Mouse (Mus musculus) kidney, adult 8-10 months (tissue): ENCODE measurements around the gene Lgr4.
"Not testable (repeated sequence)": the region's sequence is repeated elsewhere in the genome, so short reads cannot be mapped to it uniquely, and the experiment has no call there.

Source experiments
- DNase-seq, 2 experiments: peaks; one replicate each; pipeline ENCODE4 v3.0.0; 2022

The Lgr4 gene

DNA sequence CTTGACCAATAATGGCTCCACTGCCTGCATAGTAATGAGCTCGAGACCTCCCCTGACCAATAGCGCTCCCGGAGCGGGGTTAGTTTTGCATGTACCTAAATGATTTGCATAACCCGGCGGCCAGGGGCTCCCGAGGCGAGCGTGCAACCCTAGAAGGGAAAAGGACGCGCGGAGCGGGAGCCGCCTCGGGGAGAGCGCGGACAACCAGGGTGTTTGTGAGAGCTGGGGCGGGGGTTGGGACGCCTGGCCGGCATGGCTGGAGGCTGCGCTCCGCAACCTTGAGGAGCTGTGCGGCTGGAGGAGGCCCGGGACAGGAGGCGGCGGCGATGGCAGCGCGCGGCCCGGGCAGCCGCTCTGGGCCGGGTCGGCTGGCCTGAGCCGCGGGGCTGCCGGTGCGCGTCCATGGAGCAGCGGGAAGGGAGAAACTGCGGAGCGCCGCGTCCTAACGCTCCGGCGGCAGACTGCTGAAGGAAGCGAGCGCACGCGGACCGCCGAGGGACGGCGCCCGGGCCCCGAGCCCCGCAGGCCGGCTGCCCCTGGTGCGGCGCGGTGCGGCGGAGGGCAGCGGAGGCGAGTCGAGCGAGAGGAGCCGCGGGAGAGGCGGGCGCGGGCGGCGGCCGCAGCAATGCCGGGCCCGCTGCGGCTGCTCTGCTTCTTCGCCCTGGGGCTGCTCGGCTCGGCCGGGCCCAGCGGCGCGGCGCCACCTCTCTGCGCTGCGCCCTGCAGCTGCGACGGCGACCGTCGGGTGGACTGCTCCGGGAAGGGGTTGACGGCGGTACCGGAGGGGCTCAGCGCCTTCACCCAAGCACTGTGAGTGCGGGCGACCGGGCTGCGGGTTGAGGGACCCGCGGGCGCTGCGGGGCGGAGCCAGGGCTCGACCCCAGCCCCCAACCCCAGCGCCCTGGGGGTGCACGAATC, at the start of gene Lgr4:
Lgr4 (plus strand) TSS at position 152 of the 918 bp plus-strand sequence.
- peak; percentile 97 to 99 for DNase-seq

DNA sequence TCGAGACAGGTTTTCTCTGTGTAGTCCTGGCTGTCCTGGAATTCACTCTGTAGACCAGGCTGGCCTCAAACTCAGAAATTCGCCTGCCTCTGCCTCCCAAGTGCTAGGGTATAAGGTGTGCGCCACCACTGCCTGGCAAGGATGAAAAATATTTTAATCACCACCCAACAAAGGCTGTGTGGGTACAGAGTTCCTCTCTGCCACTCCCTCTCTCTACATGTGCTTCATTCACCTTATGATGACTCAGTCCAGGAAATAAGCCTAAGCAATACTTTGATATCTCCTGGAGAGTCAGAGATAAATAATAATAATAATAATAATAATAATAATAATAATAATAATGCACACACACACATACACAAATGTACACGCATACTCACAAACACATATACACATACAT, 38.0 kb upstream of the Lgr4 start:
- DNase-seq: not testable (repeated sequence)

DNA sequence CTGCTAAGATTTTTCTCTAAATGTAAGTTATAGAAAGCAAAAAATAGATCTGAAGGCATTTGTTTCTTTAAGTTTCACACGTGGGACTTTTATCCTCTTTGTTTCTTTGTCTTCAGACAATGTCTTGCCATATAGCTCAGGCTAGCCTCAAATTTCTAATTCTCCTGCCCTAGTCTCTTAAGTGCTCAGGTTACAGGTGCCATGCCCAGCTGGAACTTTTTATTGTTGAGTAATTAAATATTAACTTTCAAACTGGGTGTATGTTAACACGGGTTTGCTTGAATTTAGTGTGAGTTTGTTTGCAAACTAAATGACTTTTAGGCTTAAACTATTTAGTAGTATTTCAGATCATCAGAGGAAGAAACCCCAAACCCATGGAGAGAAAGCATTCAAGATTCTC, 36.3 kb upstream of the Lgr4 start:
- DNase-seq: no peak

- no peak for DNase-seq
Measured at GRCm38 (mm10) chr2:109881625-109882024, 35.8 kb upstream of the Lgr4 start.

GRCm38 (mm10) chr2:109884106-109884505, 33.3 kb upstream of the Lgr4 start:
- no peak for DNase-seq

GRCm38 (mm10) chr2:109884507-109884906, 32.9 kb upstream of the Lgr4 start:
- DNase-seq: no peak

DNA sequence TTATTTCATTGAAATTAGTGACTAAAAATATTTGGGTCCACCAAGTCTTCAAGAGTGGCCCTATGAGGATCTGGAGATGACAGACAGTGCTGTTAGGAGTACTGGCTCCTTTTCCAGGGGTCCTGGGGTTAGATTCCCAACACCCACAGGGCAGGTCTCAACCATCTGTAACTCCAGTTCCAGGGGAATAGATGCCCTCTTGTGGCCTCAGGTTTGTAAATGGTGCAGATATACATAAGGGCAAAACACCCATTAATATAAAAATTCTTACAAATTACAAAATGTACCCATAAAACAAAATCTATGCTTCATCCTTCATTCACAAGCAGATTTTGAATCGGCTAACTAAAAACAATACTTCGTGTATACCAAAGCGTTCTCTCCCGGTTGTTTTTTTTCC, 27.4 kb upstream of the Lgr4 start:
- no peak for DNase-seq

- peak; percentile 94 for DNase-seq
Measured at GRCm38 (mm10) chr2:109890597-109890996, 26.9 kb upstream of the Lgr4 start, which contains the start of gene Lin7c. TSS of gene Lin7c (plus strand) at chr2:109890853.

GRCm38 (mm10) chr2:109891031-109891430, 26.4 kb upstream of the Lgr4 start:
- peak; percentile 26 to 39 for DNase-seq

DNA sequence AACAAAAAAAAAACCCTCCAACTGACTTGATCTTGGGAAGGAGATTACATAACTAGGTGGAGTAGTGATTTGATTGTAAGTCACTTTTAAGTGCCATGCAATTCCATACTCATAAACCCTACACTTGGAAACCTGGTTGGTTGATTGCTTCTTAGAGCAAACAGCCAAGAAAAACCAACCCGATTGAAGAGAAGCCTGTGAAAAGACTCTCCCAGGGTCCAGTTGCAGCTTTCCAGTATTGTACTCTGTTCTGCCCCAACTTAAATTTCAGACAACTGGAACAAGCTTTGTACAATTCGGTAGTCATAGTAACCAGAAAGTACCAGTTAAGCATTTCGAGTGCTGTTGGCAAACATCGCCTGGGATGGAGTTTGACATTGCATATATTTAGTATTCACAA, 26.0 kb upstream of the Lgr4 start:
- DNase-seq: no peak

GRCm38 (mm10) chr2:109896311-109896710, 21.1 kb upstream of the Lgr4 start:
- no peak for DNase-seq

GRCm38 (mm10) chr2:109902869-109903268, 14.6 kb upstream of the Lgr4 start:
- no peak for DNase-seq

GRCm38 (mm10) chr2:109904171-109904821, 13.2 kb upstream of the Lgr4 start:
- peak; percentile 87 to 92 for DNase-seq

DNA sequence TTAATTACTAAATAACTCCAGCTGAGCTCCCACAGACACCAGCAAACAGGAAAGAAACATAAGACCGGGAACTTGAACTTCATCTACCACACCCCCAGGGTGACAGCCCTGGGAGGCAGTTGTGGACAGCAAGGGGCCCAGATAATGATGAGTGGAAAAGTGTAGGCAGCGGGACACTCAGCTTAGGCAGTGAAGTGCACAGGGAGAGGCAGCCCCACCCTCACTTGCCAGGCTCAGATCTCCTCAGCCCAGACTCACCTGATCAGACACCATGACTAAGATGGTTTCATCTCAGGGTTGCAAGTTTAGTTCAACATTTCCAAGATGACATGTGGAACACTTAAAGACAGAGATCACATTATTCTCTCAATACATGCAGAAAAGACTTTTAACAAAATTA, 8.3 kb upstream of the Lgr4 start:
- no peak for DNase-seq

GRCm38 (mm10) chr2:109912216-109912615, 5.2 kb upstream of the Lgr4 start:
- DNase-seq: no peak

DNA sequence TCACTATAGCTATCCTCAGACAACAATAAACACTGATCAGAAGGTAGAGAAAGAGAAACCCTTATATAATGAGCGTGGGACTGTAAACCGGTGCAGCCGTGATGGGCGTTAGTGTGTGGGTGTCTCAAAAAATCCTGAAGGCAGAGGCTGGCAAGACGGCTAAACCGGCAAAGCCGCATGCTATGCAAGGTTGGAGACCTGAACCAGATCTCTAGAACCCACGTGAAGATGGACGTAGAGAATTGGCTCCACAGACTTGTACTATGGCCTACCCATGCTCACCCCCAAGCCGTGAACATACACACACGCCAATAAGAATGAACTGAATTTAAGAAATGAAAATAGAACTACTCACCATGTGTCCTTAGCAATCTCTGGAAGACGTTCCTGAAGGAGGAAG, 4.7 kb upstream of the Lgr4 start:
- DNase-seq: no peak

DNA sequence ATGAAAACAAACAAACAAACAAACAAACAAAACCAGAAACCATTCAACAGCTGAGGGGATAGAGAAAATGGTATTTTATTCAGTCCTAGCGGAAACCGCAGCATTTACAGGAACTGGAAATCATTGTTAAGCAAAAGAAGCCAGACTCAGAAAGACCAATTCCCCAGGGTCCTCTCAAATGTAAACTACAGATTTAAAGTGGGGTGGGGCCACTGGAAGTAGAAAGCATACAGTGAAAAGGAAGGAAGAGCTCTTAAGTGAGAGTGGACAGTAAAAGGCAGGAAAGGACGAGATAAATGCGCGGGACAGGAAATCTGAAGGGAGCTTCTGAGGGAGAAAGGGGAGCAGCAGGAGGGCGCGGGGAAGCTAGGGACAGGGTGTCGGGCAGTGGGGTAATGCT, 4.2 kb upstream of the Lgr4 start:
- no peak for DNase-seq

DNA sequence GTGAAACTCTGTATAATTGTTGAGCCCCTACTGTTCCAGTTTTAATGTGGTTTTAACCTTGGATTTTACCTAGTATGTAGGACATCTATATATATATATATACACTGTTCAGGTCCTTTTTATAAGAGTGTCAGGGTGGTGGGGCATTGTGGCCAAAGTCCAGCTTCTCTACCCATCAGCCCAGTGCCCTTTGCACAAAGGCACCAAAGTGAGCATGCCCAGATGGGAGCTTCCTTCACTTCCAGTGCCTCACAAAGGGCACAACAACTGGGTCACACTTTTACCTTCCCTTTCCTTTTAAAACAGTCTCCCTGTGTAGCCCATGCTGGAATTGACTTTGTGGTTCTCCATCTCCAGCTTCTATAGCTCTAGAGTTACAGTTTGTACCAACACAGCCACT, 2.8 kb upstream of the Lgr4 start:
- peak; percentile 50 to 52 for DNase-seq

GRCm38 (mm10) chr2:109916782-109917495, 508 bp upstream of the Lgr4 start:
- DNase-seq: peak in 1 of 2 experiments; percentile 38

- peak; percentile 68 to 72 for DNase-seq
Measured at GRCm38 (mm10) chr2:109918592-109919262, 1.3 kb downstream of the Lgr4 start.

- no peak for DNase-seq
Measured at GRCm38 (mm10) chr2:109920471-109920870, 3.0 kb downstream of the Lgr4 start.

DNA sequence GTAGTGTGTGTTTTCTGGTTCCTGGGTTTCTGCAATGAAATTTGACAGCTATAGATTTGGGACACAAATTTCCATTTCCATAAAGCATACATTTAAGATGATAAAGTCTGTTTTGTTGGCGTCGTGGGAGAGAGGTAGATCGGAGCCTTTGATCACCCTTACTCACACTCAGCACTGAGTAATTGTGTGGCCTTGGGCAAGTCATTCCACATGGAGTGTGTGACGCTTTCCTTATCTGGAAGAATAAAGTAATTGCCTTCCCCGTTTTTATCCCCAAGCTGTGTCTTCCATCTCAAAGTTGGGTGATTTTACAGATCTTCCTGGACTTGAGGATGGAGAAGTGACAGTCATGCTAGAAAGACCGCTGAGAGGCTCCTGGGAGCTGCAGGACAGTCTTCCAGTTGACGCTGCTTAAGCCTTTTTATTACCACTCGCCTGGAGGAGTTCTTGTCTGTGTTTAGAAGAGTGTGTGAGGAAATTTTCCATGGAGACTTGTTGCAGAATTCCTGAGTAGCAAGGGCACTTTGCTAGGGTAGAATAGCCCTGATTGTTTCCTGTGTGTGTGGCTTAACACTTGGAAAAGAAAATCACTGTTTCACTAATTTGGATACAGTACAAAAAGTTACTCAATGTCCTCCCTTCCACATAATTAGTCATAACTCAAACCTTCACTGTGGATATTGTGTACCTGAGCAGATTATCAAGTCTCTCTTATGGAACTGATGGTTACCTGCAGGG, 4.0 kb downstream of the Lgr4 start:
- no peak for DNase-seq
